Mouse (Mus musculus) adrenal gland, postnatal 14 days (tissue): ENCODE results near the gene Lyl1. TPM values are rescaled to one million over a fixed set of nuclear protein-coding genes. Genes with fewer than 3 reads are reported as not detected.
"Not testable (repeated sequence)": the region's sequence is repeated elsewhere in the genome, so short reads cannot be mapped to it uniquely, and the experiment has no call there.

Experiments
- DNase-seq: peaks from one replicate; pipeline ENCODE4 v3.0.0; 2021; ENCODE audit warnings: mixed read lengths
- total RNA-seq: library from RNA; stranded (reverse); gene quantifications from 2 replicates; pipeline ENCODE4 v1.2.3, GENCODE M21; 2021

Gene Lyl1
- total RNA-seq, 1 experiment from 2014 or later, result 4.2 TPM

- DNase-seq, result no peak
Measured at GRCm38 (mm10) chr8:84668731-84669485, 32.3 kb upstream of the Lyl1 start.

- not testable (repeated sequence) for DNase-seq
Measured at GRCm38 (mm10) chr8:84670295-84671006, 30.8 kb upstream of the Lyl1 start.

GRCm38 (mm10) chr8:84677305-84677704 lies 24.0 kb upstream of the Lyl1 start:
- DNase-seq, result no peak

- no peak for DNase-seq
Measured at GRCm38 (mm10) chr8:84681476-84681875, 19.8 kb upstream of the Lyl1 start.

GRCm38 (mm10) chr8:84682257-84682656 lies 19.0 kb upstream of the Lyl1 start:
- no peak for DNase-seq

GRCm38 (mm10) chr8:84684537-84684936 lies 16.7 kb upstream of the Lyl1 start:
- no peak for DNase-seq

GRCm38 (mm10) chr8:84686191-84687002 lies 14.9 kb upstream of the Lyl1 start, which contains the start of gene Trmt1:
Trmt1 (plus strand) TSS chr8:84686307.
- DNase-seq, result peak; percentile 61

GRCm38 (mm10) chr8:84687003-84687704 lies 14.1 kb upstream of the Lyl1 start:
- peak; percentile 77 for DNase-seq

GRCm38 (mm10) chr8:84687705-84688100 lies 13.6 kb upstream of the Lyl1 start, which contains the start of gene Nacc1:
Nacc1 (minus strand) TSS chr8:84687862.
- peak; percentile 95 for DNase-seq

GRCm38 (mm10) chr8:84689091-84689915 lies 12.0 kb upstream of the Lyl1 start:
- DNase-seq, result peak; percentile 93

GRCm38 (mm10) chr8:84693332-84693731 lies 7.9 kb upstream of the Lyl1 start:
- no peak for DNase-seq

GRCm38 (mm10) chr8:84695140-84695539 lies 6.1 kb upstream of the Lyl1 start:
- no peak for DNase-seq

- peak; percentile 62 for DNase-seq
Measured at GRCm38 (mm10) chr8:84697166-84698130, 3.8 kb upstream of the Lyl1 start.

- DNase-seq, result no peak
Measured at GRCm38 (mm10) chr8:84698288-84698687, 3.0 kb upstream of the Lyl1 start.

- peak; percentile 76 for DNase-seq
Measured at GRCm38 (mm10) chr8:84698929-84699401, 2.3 kb upstream of the Lyl1 start.

- DNase-seq, result peak; percentile 73
Measured at GRCm38 (mm10) chr8:84699861-84700322, 1.4 kb upstream of the Lyl1 start.

- DNase-seq, result no peak
Measured at GRCm38 (mm10) chr8:84700526-84700925, 731 bp upstream of the Lyl1 start.

GRCm38 (mm10) chr8:84702561-84702960 lies 1.3 kb downstream of the Lyl1 start:
- DNase-seq, result no peak

- no peak for DNase-seq
Measured at GRCm38 (mm10) chr8:84702963-84703465, 1.8 kb downstream of the Lyl1 start.
